Mouse (Mus musculus) lung, adult 2 months (tissue): ENCODE data around the gene Tspo.

Experiments used
- CTCF ChIP-seq: fragments of 200-500 bp; IDR thresholded peaks from 2 replicates; pipeline ENCODE4 v1.5.1; 2011; ENCODE audit warnings: mild to moderate bottlenecking, low read length, control low read depth; ENCODE audit not compliant: insufficient read depth
- POLR2A ChIP-seq: fragments of 200-500 bp; IDR thresholded peaks from 2 replicates; pipeline ENCODE4 v1.6.1; 2011; ENCODE audit warnings: low read depth, mild to moderate bottlenecking, control low read depth, low read length, borderline replicate concordance; ENCODE audit errors: extremely low read depth

GRCm38 (mm10) chr15:83574731-83575351, 11.4 kb downstream of the Tspo start:
- no peak for TF ChIP-seq CTCF
- TF ChIP-seq POLR2A = no peak
